Mouse (Mus musculus) bone marrow, adult 2 months (tissue): Measurements from ENCODE around the gene Gm17651. TPM values are rescaled to one million over a fixed set of nuclear protein-coding genes. Genes with fewer than 3 reads are reported as not detected.

Experiments used
- H3K27ac ChIP-seq: fragments of 200-500 bp; 2 replicates; pipeline ENCODE4 v1.5.1; 2012; ENCODE audit warnings: low read depth, mild to moderate bottlenecking, control low read depth, inconsistent platforms, low read length; ENCODE audit not compliant: control insufficient read depth, poor library complexity, insufficient read depth
- H3K4me1 ChIP-seq: fragments of 200-500 bp; 2 replicates; pipeline ENCODE4 v1.6.1; 2011; ENCODE audit warnings: low read length; ENCODE audit not compliant: control insufficient read depth, insufficient read depth
- H3K4me3 ChIP-seq: fragments of 200-500 bp; replicated peaks from 2 replicates; pipeline ENCODE3; 2011; ENCODE audit warnings: mild to moderate bottlenecking, low read depth, low read length, control low read depth; ENCODE audit not compliant: control insufficient read depth
- CTCF ChIP-seq: fragments of 200-500 bp; IDR thresholded peaks from 2 replicates; pipeline ENCODE4 v1.5.1; 2011; ENCODE audit warnings: low read length, control low read depth; ENCODE audit not compliant: control insufficient read depth, insufficient read depth
- POLR2A ChIP-seq: fragments of 200-500 bp; IDR thresholded peaks from 2 replicates; pipeline ENCODE4 v1.6.1; 2011; ENCODE audit warnings: low read depth, mild to moderate bottlenecking, control low read depth, low read length, borderline replicate concordance; ENCODE audit not compliant: control insufficient read depth
- WGBS: fragments of 180-500 bp; shearing (Covaris S2); methylation state at CpG from one replicate; pipeline ENCODE4 v1.1.7; 2018; 5-methylcytosine and 5-hydroxymethylcytosine counted together
- polyA plus RNA-seq: library from polyadenylated mRNA; stranded (reverse); fragments of >200 nt; gene quantifications from 2 replicates; pipeline ENCODE4 v1.2.4, GENCODE M21; 2011; ENCODE audit warnings: low replicate concordance; ENCODE audit not compliant: missing spikeins, insufficient read depth, insufficient read length

The Gm17651 gene
- polyA plus RNA-seq, 1 experiment = not detected

GRCm38 (mm10) chr3:97666154-97666553 is 8.3 kb downstream of the Gm17651 start:
- WGBS = 56% methylated on average over 8 of the region's 8 CpGs
- Histone ChIP-seq H3K27ac (no peak overlapping the region), H3K4me1 (peaks cover 1% of the 10 kb centered on the region; the same call in 1 of the 2 replicates), H3K4me3 (no peak overlapping the region)
- TF ChIP-seq POLR2A = no peak
- no peak for TF ChIP-seq CTCF

DNA sequence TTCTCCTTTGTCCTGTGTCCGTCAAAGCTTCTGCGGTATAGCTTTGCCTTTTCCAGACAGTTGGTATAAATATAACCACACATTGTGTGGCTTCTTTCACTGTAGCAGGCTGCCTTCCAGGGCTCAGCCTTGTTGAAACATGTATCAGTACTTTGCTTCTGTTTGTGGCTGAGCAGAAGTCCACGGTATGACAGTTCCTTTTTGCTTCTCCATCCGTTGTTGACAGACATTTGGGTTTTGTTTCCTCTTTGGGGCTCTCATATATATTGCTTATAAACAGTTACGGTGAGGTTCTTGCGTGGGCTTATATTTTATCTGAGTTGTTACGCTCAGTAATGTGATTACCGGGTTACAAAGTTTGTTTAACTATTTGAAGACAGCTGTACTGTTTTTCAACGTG is 9.0 kb downstream of the Gm17651 start:
- no peak overlapping the region; the same call in 1 of the 2 replicates for H3K27ac ChIP-seq
- TF ChIP-seq POLR2A (no peak), CTCF (no peak)
- WGBS = 44% methylated on average over 9 of the region's 9 CpGs

DNA sequence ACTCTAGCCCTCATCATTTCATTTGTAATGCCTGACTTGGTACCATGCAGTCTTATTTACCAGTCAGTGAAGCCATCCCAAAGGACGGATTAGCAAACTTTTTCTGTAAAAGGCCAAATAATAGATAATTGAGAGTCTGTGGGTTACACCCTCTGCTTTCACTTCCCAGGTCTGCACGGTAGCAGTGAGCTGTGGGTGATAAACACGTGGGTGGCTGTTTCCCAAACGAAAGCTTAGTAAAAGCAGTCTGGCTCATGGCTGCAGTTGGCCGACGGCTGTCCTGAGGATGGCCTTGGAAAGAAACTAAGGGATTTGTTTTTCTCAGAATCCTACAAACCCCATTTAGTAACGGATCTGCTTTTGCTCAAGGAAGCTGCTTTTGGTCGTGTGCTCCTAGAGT is 13.3 kb downstream of the Gm17651 start:
- Histone ChIP-seq H3K4me3 (no peak overlapping the region), H3K27ac (no peak overlapping the region), H3K4me1 (peaks cover 1% of the 10 kb centered on the region; the same call in 1 of the 2 replicates)
- TF ChIP-seq POLR2A = no peak
- no peak for TF ChIP-seq CTCF
- 62% methylated on average over 8 of the region's 8 CpGs for WGBS

More for the DNA sequence above, 9.0 kb downstream of the Gm17651 start:
- Histone ChIP-seq H3K4me1 (peaks cover 1% of the 10 kb centered on the region; the same call in 1 of the 2 replicates), H3K4me3 (no peak overlapping the region)

DNA sequence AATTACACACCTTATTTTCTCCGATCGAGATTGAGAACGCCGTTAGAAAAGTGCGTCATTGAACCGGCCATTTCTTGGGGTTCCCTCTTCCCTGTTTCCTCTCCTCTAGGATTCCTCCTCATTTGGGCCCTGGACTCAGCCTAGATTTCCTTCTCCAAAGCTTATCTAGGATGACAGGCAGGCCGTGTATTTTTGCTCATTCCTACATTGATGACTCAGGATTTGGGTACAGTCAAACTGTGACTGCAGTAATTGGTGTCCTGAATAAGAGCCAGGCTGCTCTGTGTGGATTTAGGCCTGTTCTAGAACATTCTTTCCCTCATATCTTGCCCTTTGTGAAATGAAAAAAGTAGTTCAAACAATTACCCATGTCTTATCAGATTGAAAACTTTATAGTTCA is 14.7 kb downstream of the Gm17651 start:
- WGBS = 87% methylated on average over 7 of the region's 7 CpGs
- TF ChIP-seq CTCF (no peak), POLR2A (no peak)
- no peak overlapping the region for H3K27ac ChIP-seq

GRCm38 (mm10) chr3:97658426-97659193 is 15.9 kb downstream of the Gm17651 start:
- TF ChIP-seq CTCF = no peak
- no peak; the same call in 1 of the 2 replicates for TF ChIP-seq POLR2A
- Histone ChIP-seq H3K27ac (peak overlapping the region; percentile 14), H3K4me3 (peak overlapping the region; percentile 80), H3K4me1 (no peaks in the 10 kb centered on the region)
- 1% methylated on average over 50 of the region's 50 CpGs for WGBS

More for the DNA sequence above, 14.7 kb downstream of the Gm17651 start:
- Histone ChIP-seq H3K4me1 (no peaks in the 10 kb centered on the region), H3K4me3 (no peak overlapping the region)

- TF ChIP-seq POLR2A = peak; percentile 26; the same call in 1 of the 2 replicates
- TF ChIP-seq CTCF = no peak
- WGBS = 2% methylated on average over 51 of the region's 51 CpGs
- Histone ChIP-seq H3K4me1 (no peaks in the 10 kb centered on the region), H3K27ac (peak within 1 kb of the TSS; percentile 24), H3K4me3 (peak within 1 kb of the TSS; percentile 80)
Observed at GRCm38 (mm10) chr3:97657655-97658411, 16.7 kb downstream of the Gm17651 start, which contains the start of gene Prkab2. Gene Prkab2, plus strand, starts transcription at chr3:97658193.

DNA sequence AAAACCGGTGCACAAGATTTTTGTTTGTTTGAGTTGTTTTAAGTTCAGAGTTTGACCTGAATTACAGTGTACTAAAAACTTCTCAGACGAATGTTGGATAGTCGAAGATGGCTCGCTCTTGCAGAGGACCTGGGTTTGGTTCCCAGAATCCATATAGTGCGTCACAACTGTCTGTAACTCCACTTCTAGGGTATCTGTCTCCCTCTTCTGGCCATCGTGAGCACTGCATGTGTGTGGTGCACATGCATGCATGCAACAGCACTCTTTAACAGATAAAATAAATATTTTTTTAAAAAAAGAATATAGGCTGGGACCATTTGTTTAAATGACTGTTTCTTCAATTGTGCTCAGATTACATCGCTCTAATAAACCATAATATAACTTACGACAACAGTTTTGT is 19.6 kb downstream of the Gm17651 start:
- TF ChIP-seq CTCF (peak; percentile 54), POLR2A (no peak)

DNA sequence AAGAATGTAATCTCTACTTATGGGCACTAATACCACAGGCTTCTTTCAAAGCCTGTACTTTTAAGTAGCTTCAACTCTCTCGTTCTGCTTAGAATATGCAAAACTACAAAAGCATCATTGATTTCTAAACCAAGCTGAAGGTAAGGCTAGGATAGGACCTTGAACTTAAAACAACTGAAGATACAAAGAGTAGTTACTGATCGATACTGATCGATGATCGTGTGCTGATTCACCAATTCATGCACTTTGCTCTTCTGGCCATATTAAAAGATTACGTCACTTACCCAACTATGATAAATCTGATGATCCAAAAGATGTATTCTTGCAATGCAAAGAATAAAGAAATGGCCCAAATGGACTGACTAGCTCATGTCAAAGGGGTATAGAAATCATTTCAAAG is 20.7 kb downstream of the Gm17651 start:
- WGBS = 86% methylated on average over 5 of the region's 5 CpGs
- H3K27ac ChIP-seq = no peak overlapping the region
- no peaks in the 10 kb centered on the region for H3K4me1 ChIP-seq
- TF ChIP-seq CTCF = no peak
- no peak for TF ChIP-seq POLR2A
- H3K4me3 ChIP-seq = no peak overlapping the region

More for the DNA sequence above, 19.6 kb downstream of the Gm17651 start:
- H3K4me1 ChIP-seq = no peaks in the 10 kb centered on the region
- WGBS = 85% methylated on average over 8 of the region's 8 CpGs
- no peak overlapping the region for H3K27ac ChIP-seq
- no peak overlapping the region for H3K4me3 ChIP-seq
